Mouse (Mus musculus) kidney, postnatal 0 days (tissue): ENCODE data around the gene Arid3a. TPM values are rescaled to one million over a fixed set of nuclear protein-coding genes. Genes with fewer than 3 reads are reported as not detected.

Source experiments
- ATAC-seq: fragments of 200-750 bp; cut with Nextera tagmentation; replicated peaks from 2 replicates; pipeline ENCODE4 v1.8.0; 2017; ENCODE audit warnings: low read depth, moderate number of reproducible peaks, moderate TSS enrichment, moderate library complexity; ENCODE audit not compliant: low FRiP score
- DNase-seq: peaks from one replicate; pipeline ENCODE4 v3.0.0-alpha.2; 2016; ENCODE audit warnings: low spot score
- H3K27ac ChIP-seq: fragments of 300-500 bp; sonication (generic); 2 replicates; pipeline ENCODE4 v1.5.1; 2014; ENCODE audit warnings: mild to moderate bottlenecking
- H3K27me3 ChIP-seq: fragments of 300-500 bp; sonication (generic); 2 replicates; pipeline ENCODE4 v1.6.1; 2014; ENCODE audit warnings: low read length, mixed read lengths; ENCODE audit not compliant: insufficient read depth
- H3K36me3 ChIP-seq: fragments of 300-500 bp; sonication (generic); 2 replicates; pipeline ENCODE4 v1.6.1; 2014; ENCODE audit warnings: low read length, mixed read lengths; ENCODE audit not compliant: insufficient read depth
- H3K4me1 ChIP-seq: fragments of 300-500 bp; sonication (generic); replicated peaks from 2 replicates; pipeline ENCODE4 v1.6.1; 2014; ENCODE audit warnings: antibody characterized with exemption, low read length, mixed read lengths; ENCODE audit not compliant: insufficient read depth
- H3K4me2 ChIP-seq: fragments of 300-500 bp; sonication (generic); 2 replicates; pipeline ENCODE4 v1.6.1; 2014; ENCODE audit warnings: mild to moderate bottlenecking, low read length, moderate library complexity, mixed read lengths
- H3K4me3 ChIP-seq: fragments of 300-500 bp; sonication (generic); replicated peaks from 2 replicates; pipeline ENCODE4 v1.5.1; 2014; ENCODE audit warnings: low read depth, low read length
- H3K9ac ChIP-seq: fragments of 300-500 bp; sonication (generic); 2 replicates; pipeline ENCODE4 v1.6.1; 2014; ENCODE audit warnings: low read depth, low read length
- H3K9me3 ChIP-seq: fragments of 300-500 bp; sonication (generic); replicated peaks from 2 replicates; pipeline ENCODE4 v1.6.1; 2016; ENCODE audit warnings: low read length, inconsistent platforms, mixed read lengths
- CTCF ChIP-seq: IDR thresholded peaks from 2 replicates; pipeline ENCODE4 v1.5.1; 2016; ENCODE audit warnings: antibody characterized with exemption, low read depth, mild to moderate bottlenecking, moderate library complexity
- WGBS: fragments of 180-500 bp; shearing (Covaris S2); extraction: QIAGEN DNeasy Blood & Tissue Kit; methylation state at CpG from one replicate; pipeline ENCODE4 v1.1.7; 2014; 5-methylcytosine and 5-hydroxymethylcytosine counted together
- polyA plus RNA-seq: library from polyadenylated mRNA; unstranded; fragments of >200 nt; fragmentation: Nextera tagmentation; extraction: Ambion mirVana; gene quantifications from 2 replicates; pipeline ENCODE4 v1.2.1, GENCODE M21; 2015

Arid3a gene
- polyA plus RNA-seq, 1 experiment from 2014 or later = 4.1 TPM

DNA sequence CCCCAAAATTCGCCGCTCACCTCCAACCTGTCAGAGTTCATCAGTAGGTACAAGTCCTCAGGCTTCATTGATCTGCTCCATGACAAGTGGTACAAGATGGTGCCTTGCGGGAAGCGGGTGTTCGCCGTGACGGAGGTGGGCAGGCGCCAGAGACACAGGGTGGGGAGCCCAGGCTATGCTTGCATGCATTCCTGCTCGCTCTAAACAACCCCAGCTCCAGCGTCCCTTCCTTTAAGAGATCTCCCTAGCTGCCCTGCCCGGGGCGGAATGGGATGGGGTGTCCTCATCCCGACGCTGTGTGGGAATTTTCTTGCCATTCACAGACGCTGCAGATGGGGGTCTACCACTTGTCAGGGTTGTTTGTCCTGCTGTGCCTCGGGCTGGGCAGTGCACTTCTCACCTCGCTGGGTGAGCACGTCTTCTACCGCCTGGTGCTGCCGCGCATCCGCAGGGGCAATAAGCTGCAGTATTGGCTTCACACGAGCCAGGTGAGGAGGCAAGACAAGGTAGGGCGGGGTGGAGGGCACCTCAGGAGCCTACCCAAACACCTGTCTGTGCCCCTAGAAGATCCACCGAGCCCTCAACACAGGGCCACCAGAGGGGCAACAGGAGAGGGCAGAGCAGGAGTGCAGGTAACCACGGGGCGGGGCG lies 49.4 kb downstream of the Arid3a start:
- H3K4me2 ChIP-seq = no peak overlapping the region
- no peak overlapping the region for H3K27ac ChIP-seq
- H3K9me3 ChIP-seq = no peaks in the 10 kb centered on the region
- DNase-seq = no peak
- H3K4me1 ChIP-seq = peaks cover 3% of the 10 kb centered on the region; the same call in 1 of the 2 replicates
- peaks cover 44% of the 10 kb centered on the region for H3K36me3 ChIP-seq
- no peaks in the 10 kb centered on the region for H3K27me3 ChIP-seq
- H3K4me3 ChIP-seq = no peak overlapping the region
- TF ChIP-seq CTCF = no peak
- 87% methylated on average over 28 of the region's 28 CpGs for WGBS
- H3K9ac ChIP-seq = no peak overlapping the region
- no peak for ATAC-seq

GRCm38 (mm10) chr10:79976722-79977107 lies 49.9 kb downstream of the Arid3a start:
- Histone ChIP-seq H3K4me2 (no peak overlapping the region), H3K27ac (no peak overlapping the region), H3K27me3 (no peaks in the 10 kb centered on the region), H3K9ac (no peak overlapping the region), H3K4me3 (no peak overlapping the region), H3K9me3 (no peaks in the 10 kb centered on the region), H3K4me1 (no peaks in the 10 kb centered on the region), H3K36me3 (peaks cover 44% of the 10 kb centered on the region)
- WGBS = 78% methylated on average over 30 of the region's 36 CpGs
- DNase-seq (no peak), ATAC-seq (no peak)
- TF ChIP-seq CTCF = no peak

DNA sequence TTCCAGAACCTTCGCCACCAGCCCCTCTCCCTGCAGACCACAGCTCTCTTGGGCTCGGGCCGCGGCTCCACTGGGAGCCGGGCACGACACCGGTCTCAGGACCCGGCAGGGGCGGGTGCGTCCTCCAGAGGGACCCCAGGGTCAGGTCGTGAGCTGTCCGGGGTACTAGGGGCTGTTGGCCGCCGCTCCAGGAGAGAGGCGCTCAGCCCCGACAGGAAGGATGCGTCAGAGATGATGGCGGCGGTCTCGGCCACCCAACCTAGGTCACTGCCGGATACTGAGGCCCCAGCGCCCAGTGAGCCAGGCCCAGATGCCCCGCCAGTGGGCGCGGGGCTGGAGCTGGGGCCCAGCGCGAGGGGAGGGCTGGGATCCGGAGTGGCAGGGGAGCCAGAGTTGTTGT lies 50.5 kb downstream of the Arid3a start:
- no peak for TF ChIP-seq CTCF
- peaks cover 44% of the 10 kb centered on the region for H3K36me3 ChIP-seq
- ATAC-seq = no peak
- H3K9ac ChIP-seq = no peak overlapping the region
- H3K27ac ChIP-seq = no peak overlapping the region
- WGBS = 86% methylated on average over 28 of the region's 28 CpGs
- H3K27me3 ChIP-seq = no peaks in the 10 kb centered on the region
- no peaks in the 10 kb centered on the region for H3K4me1 ChIP-seq
- DNase-seq = no peak
- H3K4me3 ChIP-seq = no peak overlapping the region
- H3K4me2 ChIP-seq = no peak overlapping the region
- no peaks in the 10 kb centered on the region for H3K9me3 ChIP-seq

- peaks cover 44% of the 10 kb centered on the region for H3K36me3 ChIP-seq
- H3K4me2 ChIP-seq = no peak overlapping the region
- WGBS = 97% methylated on average over 20 of the region's 21 CpGs
- no peaks in the 10 kb centered on the region for H3K27me3 ChIP-seq
- no peak overlapping the region for H3K4me3 ChIP-seq
- DNase-seq (no peak), ATAC-seq (no peak)
- H3K27ac ChIP-seq = no peak overlapping the region
- H3K4me1 ChIP-seq = peaks cover 6% of the 10 kb centered on the region
- H3K9ac ChIP-seq = no peak overlapping the region
- H3K9me3 ChIP-seq = no peaks in the 10 kb centered on the region
- no peak for TF ChIP-seq CTCF
Observed at GRCm38 (mm10) chr10:79978061-79978460, 51.2 kb downstream of the Arid3a start.

GRCm38 (mm10) chr10:79979401-79980155 lies 52.7 kb downstream of the Arid3a start:
- H3K4me1 ChIP-seq = peaks cover 12% of the 10 kb centered on the region
- no peak overlapping the region for H3K4me3 ChIP-seq
- H3K36me3 ChIP-seq = peaks cover 44% of the 10 kb centered on the region
- no peak overlapping the region for H3K4me2 ChIP-seq
- H3K9me3 ChIP-seq = no peaks in the 10 kb centered on the region
- ATAC-seq (no peak), DNase-seq (no peak)
- 91% methylated on average over 22 of the region's 22 CpGs for WGBS
- TF ChIP-seq CTCF = no peak
- H3K9ac ChIP-seq = no peak overlapping the region
- H3K27ac ChIP-seq = no peak overlapping the region
- no peaks in the 10 kb centered on the region for H3K27me3 ChIP-seq

DNA sequence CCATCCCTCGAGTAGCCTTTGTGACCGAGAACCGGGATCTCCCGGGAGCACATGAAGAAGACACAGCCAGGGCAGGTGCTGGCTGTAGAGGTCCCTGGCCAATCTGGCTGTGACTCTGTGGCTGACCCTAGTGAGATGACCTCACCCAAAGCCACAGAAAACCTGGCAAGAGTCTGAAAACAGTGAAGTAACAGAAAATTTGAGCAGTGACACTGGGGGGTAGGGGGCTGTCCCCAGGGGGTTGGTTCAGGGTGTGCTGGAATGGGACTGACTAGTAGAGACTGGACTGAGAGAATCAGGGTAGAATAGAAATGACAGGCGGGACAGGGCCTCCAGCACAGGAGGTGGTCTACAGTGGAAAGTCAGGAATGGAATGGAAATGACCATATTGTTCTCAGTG lies 56.4 kb downstream of the Arid3a start:
- no peak for ATAC-seq
- Histone ChIP-seq H3K27me3 (no peaks in the 10 kb centered on the region), H3K27ac (peak overlapping the region; percentile 98; the same call in 1 of the 2 replicates), H3K4me3 (peak overlapping the region; percentile 63), H3K9me3 (no peaks in the 10 kb centered on the region), H3K4me1 (peaks cover 29% of the 10 kb centered on the region), H3K4me2 (peak overlapping the region; percentile 87), H3K9ac (peak overlapping the region; percentile 90), H3K36me3 (peaks cover 14% of the 10 kb centered on the region)
- TF ChIP-seq CTCF = no peak
- peak; percentile 8 for DNase-seq
- 67% methylated on average over 5 of the region's 5 CpGs for WGBS
